Mouse (Mus musculus): ENCODE data around the gene Cd52.

Gene Cd52

GRCm38 (mm10) chr4:134047648-134048047, 47.2 kb downstream of the Cd52 start:
- no peak for DNase-seq

DNA sequence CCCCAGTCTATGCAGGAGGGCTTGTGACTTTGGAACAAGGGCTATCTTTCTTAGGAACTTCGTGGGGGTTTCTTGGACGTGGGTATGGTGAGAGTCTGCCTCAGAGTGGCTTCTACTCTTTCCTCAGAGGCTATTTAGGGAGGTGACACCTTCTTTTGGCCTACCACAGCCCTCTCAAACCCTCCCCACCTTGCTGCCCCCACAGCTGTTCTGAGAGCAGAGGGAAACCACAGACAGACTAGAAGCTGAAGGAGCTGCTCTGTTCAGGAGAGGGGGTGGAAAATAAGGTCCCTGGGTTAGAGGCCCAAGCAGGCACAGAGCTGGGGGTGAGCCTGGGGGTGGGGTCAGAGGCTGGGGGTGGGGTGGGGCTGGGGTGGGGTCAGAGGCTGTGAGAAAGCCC, 51.8 kb downstream of the Cd52 start:
- DNase-seq, result no peak

DNA sequence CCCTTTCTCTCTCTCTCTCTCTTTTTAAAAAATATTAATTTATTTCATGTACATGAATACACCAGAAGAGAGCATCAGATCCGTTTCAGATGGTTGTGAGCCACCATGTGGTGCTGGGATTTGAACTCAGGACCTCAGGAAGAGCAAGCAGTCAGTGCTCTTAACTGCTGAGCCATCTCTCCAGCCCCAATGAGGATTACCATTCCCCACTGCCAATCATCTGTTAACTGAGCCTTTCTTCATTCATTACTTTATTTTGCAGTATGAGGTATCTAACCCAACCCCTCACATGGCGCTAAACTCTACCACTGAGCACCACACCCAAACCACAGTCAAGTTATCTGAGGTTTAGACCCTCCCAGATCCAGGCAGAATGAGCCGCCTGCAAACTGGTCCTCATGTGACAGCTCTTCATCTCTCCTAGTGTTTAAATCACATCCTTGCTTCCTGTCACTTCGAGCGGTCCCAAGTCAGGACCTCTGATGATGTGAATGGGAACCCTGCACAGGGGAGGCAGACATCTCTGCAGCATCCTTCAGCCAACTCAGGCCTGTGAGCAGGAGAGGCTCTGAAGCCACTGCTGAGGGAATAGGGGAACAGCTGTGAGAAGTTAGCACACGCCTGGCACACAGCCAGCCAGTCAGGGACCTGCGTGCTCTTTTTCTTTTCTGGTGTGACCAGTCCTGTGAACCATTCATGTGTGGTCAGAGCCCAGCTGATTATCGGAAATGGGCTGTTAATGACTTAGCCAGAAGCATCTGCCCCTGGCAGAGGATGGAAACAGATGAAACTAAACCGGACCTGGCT, 53.4 kb downstream of the Cd52 start:
- no peak for DNase-seq

DNA sequence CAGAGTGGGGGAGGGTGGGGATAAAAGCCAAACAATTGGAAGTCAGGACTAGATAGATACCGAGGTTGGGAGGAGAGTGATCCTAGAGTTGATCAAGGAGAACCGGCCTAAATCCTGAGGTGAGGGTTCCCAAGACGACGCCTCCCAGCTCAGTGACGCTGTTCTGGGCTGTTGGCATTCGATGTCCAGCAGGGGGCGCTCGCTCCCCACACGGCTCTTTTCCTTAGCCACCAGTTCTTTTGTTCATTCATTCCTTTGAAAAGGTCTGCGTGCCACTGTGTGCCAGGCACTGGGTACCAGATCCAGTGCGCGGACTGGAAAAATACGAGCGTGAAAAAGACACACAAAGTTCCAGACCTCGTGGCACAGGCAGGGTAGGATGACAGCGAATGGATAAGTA, 58.9 kb downstream of the Cd52 start:
- DNase-seq, result no peak
